Mouse (Mus musculus) cerebellum, adult 2 months (tissue): Measurements from ENCODE around the gene Mrps7.
"Not testable (repeated sequence)": the region's sequence is repeated elsewhere in the genome, so short reads cannot be mapped to it uniquely, and the experiment has no call there.

Experiments used
- CTCF ChIP-seq: fragments of 200-500 bp; IDR thresholded peaks from 2 replicates; pipeline ENCODE4 v1.5.1; 2011; ENCODE audit warnings: low read depth, mild to moderate bottlenecking, control low read depth, low read length, moderate library complexity, borderline replicate concordance; ENCODE audit not compliant: insufficient read depth
- POLR2A ChIP-seq: fragments of 200-500 bp; IDR thresholded peaks from 2 replicates; pipeline ENCODE4 v1.6.1; 2011; ENCODE audit warnings: low read length, control low read depth, borderline replicate concordance; ENCODE audit not compliant: insufficient read depth

GRCm38 (mm10) chr11:115645498-115645897 lies 41.8 kb downstream of the Mrps7 start:
- TF ChIP-seq CTCF, POLR2A: not testable (repeated sequence)
